Mouse (Mus musculus) heart, adult 8-10 months (tissue): ENCODE measurements around the gene Agfg1. TPM values are rescaled to one million over a fixed set of nuclear protein-coding genes. Genes with fewer than 3 reads are reported as not detected.

Experiments
- DNase-seq: peaks from one replicate; pipeline ENCODE4 v3.0.0; 2022; ENCODE audit warnings: low spot score
- total RNA-seq, 4 experiments: library from RNA; stranded (reverse); gene quantifications; 2 replicates each; pipeline ENCODE4 v1.2.4; 2022

The Agfg1 gene
- total RNA-seq = 10 to 100 TPM; 23.8 to 28.7 (median 26.0) TPM

DNA sequence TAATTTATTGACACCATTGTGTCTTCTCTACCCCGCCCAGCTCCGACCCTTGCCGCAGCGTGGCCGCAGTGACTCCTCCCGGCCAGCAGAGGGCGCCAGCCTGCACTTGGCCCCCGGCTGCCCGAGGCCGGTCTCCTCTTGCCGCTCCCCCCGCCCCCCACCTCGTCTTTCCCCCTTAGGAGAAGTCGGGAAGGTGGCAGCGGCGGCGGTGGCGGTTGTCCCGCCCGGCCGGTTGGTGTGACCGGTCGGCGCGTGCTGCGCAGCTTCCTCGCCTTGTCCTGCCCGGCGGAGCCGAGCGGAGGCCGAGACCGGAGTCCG is at the start of gene Agfg1:
TSS of gene Agfg1 (plus strand) at position 188 of the 318 bp plus-strand sequence.
- peak; percentile 89 for DNase-seq

DNA sequence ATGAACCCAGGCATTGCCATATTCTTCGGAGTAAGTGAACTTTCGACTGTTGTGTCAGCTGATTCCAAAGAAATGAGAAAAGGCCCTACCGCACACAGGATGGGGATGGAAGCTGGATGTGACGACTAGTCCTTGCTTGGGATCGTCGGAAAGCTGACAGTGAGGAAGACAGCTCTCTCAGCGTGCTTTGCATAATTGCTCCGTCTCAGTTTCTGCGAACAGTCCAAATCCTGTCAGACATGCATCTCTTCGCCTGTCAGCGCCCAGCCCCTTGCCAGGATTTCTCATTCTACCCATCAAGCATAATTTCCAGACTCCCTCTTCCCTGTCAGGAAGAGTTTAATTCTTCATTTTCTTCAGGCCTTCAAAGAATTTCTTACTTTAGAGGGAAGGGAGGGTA is 48.2 kb upstream of the Agfg1 start:
- DNase-seq = no peak

DNA sequence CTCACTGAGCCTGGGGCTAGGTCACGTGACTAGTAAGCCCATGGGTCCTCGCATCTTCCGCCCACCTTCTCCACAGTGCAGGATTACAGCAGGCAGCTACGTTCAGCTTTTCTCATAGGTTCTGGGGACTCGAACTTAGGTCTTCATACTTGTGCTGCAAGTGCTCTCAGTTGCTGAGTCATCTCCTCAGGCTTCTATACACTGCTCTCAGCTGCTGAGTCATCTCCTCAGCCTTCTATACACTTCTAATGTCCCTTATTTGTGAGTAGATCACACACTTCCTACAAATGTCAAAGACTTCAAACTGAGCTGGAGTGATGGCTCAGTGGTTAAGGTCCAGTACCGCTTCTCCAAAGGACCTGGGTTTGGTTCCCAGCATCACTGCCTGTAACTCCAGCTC is 47.0 kb upstream of the Agfg1 start:
- DNase-seq = no peak

DNA sequence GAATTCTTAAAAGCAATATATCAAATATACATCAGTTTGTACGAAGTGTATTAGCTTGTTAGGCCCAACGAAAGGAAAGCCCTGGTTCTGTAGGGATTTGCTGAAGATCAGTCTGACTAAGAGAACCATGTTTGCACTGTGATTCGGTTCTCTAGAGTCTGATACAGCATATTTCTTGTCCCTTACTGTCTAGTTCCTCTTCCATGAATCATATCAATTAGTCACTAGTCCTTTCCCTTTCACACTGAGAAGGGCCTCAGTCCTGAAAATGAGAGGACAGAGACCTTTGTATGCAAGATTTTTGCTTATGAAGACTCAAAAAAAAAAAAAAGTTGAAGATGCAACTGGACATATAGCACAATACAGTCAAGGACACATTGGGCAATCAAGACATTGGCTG is 46.2 kb upstream of the Agfg1 start:
- no peak for DNase-seq

DNA sequence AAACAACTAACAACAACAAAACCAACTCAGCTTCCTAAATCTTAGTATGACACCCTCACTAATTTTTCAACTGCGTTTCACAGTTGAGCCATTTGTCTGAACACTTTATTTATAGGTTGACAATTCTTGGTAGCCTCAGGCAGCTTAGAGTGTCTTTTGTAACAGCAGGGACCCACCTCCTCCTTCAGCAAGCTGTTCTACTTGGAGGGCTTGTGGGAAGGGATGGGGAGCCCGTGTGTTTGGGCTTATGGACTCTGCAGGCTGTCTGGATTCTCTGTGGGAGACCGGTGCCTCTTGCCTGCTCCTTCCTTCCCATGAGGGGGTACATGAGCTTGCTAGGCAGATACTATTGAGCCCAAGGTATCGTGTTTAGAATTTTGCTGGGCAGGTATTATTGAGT is 45.3 kb upstream of the Agfg1 start:
- no peak for DNase-seq

- DNase-seq = no peak
These were observed 44.1 kb upstream of the Agfg1 start for GRCm38 (mm10) chr1:82795211-82795610.

GRCm38 (mm10) chr1:82795702-82796443 is 43.4 kb upstream of the Agfg1 start:
- no peak for DNase-seq

DNA sequence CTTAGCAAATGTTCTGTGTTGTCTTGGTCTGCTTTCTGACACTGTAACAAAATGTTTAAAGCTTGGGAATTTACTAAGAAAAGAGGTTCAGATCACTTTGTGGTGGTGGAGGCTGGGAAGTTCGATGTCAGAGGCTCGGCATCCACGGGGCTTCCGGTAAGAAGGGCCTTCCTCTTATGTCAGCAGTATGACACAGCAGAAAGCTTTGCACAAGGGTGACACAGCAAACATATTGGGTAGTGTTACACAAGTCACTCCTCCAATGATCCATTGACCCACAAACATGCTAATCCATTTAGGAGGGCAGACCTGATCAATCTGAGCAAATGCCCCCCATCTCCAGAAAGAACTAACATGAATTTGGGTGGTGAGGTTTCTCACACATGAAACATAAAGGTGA is 42.2 kb upstream of the Agfg1 start:
- DNase-seq = no peak

DNA sequence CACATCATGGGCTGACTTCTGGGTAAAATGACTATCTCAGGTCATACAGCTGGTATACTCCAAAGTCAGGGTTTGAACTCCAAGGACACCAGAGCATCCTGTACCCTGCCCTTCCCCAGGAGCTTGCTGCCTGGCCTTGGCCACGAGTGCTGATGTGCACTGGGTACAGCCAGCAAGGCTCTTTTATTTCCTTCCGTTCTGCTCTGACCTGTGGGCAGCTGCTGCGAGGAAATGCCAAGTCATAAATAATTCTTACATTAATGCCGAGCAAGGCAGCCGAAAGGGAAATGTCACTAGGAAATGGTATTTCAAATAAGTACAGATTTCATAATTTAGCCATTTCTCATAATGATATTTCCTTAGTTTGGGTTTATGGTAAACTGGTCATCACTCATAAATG is 41.0 kb upstream of the Agfg1 start:
- no peak for DNase-seq

GRCm38 (mm10) chr1:82798922-82799321 is 40.4 kb upstream of the Agfg1 start:
- no peak for DNase-seq

DNA sequence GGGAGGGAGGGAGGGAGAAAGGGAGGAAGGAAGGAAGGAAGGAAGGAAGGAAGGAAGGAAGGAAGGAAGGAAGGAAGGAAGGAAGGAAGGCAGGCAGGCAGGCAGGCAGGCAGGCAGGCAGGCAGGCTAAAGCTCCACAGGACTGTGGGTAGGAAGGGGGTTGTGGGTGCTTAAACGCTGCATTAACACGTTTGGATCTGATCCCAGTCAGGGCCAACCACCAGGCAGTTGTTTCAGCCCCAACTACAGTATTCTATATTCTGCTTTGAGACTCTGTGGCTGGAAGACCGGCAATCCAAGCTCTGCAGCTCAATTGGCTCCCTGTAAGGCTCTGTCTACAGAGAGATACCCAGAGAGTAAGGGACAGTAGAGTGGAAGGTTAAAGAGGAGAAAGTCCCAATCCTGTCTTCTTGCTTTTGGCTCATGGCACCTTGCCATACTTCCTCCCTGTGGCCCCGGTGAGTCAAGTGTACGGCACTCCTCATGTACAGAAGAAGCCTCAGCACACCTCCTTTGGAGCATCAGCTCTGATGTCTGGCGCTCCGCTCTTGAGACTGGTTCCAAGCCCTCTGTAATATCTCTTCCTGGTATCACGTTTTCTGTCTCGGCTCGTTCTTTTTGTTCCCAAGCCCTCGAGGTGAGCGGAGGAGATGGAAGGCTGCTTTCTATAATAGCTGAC is 38.0 kb upstream of the Agfg1 start:
- DNase-seq = no peak

DNA sequence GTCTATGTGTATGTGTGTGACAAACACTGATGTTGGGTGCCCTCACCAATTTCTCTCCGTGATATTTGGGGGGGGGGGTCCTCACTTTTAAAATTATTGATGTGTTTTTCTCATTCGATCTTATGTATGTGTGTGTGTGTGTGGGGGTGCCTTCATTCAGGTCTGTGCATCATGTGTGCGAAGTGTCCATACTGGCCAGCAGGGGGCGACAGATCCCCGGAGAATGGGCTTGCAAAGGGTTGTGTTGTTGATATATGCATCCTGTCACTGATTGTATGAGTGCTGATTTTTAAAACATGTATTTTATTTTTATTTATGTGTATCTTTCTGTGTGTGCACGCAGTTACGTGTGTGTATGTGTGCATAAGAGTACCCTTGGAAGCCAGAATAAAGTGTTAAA is 35.7 kb upstream of the Agfg1 start:
- DNase-seq = no peak

DNA sequence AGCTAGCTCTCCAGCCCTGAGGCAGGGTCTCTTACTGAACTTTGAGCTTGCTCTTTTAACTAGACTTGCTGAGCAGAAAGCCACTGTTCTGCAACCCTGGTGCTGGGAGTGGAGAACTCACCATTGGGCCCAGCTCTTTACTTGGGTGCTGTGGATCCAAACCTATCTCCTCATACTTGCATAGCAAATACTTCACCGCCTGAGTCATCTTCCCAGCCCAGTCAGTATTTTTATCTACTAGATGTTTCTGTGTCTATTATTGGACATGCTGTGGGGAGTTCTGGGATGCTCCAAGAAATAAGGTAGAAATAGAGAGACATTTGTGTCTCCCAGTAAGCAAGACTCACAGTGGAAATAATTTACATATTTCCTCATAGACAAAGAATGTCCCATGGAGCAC is 35.2 kb upstream of the Agfg1 start:
- no peak for DNase-seq

GRCm38 (mm10) chr1:82806391-82806790 is 32.9 kb upstream of the Agfg1 start:
- DNase-seq = peak; percentile 11

- DNase-seq = no peak
These were observed 32.1 kb upstream of the Agfg1 start for GRCm38 (mm10) chr1:82807206-82807605.

DNA sequence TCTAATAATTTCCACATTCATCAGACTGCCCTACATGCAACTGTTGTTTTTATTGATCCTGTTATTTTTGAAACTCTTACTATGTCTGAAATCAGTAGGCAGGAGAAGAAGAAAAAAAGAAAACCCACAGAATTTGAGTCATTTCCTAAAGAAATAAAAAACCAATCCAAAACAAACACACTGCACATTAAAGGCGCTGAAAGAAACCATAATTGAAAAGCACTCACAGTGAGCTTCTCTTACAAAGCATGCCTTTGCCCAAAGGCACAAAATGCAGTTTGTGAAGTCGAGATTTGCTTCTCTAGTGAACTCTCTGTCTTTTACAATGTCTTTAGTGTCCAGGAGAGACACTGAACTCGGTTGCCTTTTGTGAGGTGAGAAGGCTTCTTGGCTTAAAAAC is 30.7 kb upstream of the Agfg1 start:
- no peak for DNase-seq

GRCm38 (mm10) chr1:82811766-82812165 is 27.5 kb upstream of the Agfg1 start:
- no peak for DNase-seq

DNA sequence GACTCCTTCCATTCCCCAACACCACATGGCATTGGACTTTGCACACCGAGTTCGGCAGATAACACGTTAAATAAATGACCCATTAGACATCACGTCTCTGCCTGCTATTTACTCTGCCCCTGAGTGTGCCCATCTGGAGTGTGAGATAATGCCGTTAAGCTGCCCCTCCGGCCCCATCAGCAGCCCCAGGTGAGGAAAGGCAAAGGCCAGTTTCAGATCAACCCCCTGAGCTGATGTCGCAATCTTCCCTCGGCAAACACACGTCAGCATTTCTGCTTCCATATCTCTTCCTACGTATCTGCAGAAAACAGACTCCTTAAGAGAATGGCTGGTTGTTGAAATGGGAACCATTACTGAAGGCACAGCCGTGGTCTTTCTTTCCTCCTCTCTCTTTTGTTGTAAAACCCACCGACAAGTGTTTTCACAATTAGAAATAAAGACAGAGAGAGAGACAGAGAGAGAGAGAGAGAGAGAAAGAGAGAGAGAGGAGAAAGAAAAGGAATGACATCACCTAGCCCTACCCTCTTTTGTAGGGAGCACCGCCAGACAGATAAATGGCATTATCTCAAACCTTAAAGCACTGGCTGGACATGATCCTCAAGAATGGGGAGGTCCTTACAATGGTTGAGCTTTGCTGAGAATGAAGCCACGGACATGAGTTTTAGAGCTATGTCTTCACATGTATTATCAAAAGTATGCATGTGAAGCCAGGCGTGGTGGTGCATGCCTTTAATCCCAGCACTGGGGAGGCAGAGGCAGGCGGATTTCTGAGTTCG is 23.2 kb upstream of the Agfg1 start:
- DNase-seq = no peak

- DNase-seq = no peak
These were observed 19.9 kb upstream of the Agfg1 start for GRCm38 (mm10) chr1:82819366-82819765.

- DNase-seq = no peak
These were observed 19.1 kb upstream of the Agfg1 start for GRCm38 (mm10) chr1:82820179-82820578.

DNA sequence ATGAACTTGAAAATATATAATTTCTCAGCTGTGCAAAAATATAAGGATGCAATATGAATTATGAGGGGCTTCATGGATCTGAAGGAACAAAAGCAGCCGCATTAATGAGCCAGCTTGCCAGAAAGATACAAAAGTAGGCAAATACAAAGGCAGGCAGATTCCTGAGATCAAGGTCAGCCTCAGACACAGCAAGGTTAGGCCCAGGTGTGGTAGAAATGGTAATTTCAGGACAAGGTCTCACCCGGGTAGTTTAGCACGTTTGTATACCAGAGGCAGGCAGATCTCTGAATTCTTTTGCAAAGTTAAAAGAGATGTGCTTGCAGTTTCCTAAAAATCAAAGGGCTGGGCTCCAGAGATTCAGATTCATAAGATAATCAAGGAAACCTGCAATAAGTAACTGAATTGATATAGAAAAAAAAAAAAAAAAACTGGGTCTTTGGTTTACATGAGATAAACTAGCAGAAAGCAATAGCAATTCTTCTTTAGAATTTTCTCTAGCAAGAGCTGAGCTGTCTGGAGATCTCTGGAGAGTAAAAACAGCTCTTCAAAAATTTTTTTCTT is 18.6 kb upstream of the Agfg1 start:
- DNase-seq = no peak

- no peak for DNase-seq
These were observed 17.4 kb upstream of the Agfg1 start for GRCm38 (mm10) chr1:82821846-82822245.

GRCm38 (mm10) chr1:82824147-82824546 is 15.1 kb upstream of the Agfg1 start:
- DNase-seq = no peak
